Mouse (Mus musculus) liver, embryonic 11.5 days (tissue): ENCODE results near the gene Tnnt1. TPM values are rescaled to one million over a fixed set of nuclear protein-coding genes. Genes with fewer than 3 reads are reported as not detected.
A peak's percentile ranks its signal among the peaks of the same experiment; 100 is the strongest.

ENCODE experiments used
- ATAC-seq: fragments of 200-750 bp; cut with Nextera tagmentation; replicated peaks from 2 replicates; pipeline ENCODE4 v1.8.0; 2017; ENCODE audit warnings: moderate number of reproducible peaks, mild to moderate bottlenecking, moderate TSS enrichment, moderate library complexity; ENCODE audit not compliant: low FRiP score
- DNase-seq: peaks from one replicate; pipeline ENCODE4 v3.0.0-alpha.2; 2017; ENCODE audit warnings: low spot score
- H3K27ac ChIP-seq: fragments of 300-500 bp; sonication (generic); 2 replicates; pipeline ENCODE4 v1.5.1; 2014; ENCODE audit warnings: mild to moderate bottlenecking, low read depth, low read length, control low read depth
- H3K27me3 ChIP-seq: fragments of 300-500 bp; sonication (generic); replicated peaks from 2 replicates; pipeline ENCODE4 v1.6.1; 2014; ENCODE audit warnings: low read length, mixed read lengths; ENCODE audit not compliant: control insufficient read depth, insufficient read depth
- H3K36me3 ChIP-seq: fragments of 300-500 bp; sonication (generic); 2 replicates; pipeline ENCODE4 v1.6.1; 2014; ENCODE audit warnings: mild to moderate bottlenecking, low read length, moderate library complexity, mixed read lengths; ENCODE audit not compliant: control insufficient read depth, insufficient read depth
- H3K4me1 ChIP-seq: fragments of 300-500 bp; sonication (generic); replicated peaks from 2 replicates; pipeline ENCODE4 v1.6.1; 2014; ENCODE audit warnings: low read length, mixed read lengths; ENCODE audit not compliant: control insufficient read depth, insufficient read depth
- H3K4me2 ChIP-seq: fragments of 300-500 bp; sonication (generic); 2 replicates; pipeline ENCODE4 v1.6.1; 2014; ENCODE audit warnings: mild to moderate bottlenecking, control low read depth, moderate library complexity
- H3K4me3 ChIP-seq: fragments of 300-500 bp; sonication (generic); 2 replicates; pipeline ENCODE4 v1.5.1; 2014; ENCODE audit warnings: low read depth, low read length, control low read depth
- H3K9ac ChIP-seq: fragments of 300-500 bp; sonication (generic); 2 replicates; pipeline ENCODE4 v1.6.1; 2014; ENCODE audit warnings: low read depth, low read length, control low read depth
- H3K9me3 ChIP-seq: fragments of 300-500 bp; sonication (generic); 2 replicates; pipeline ENCODE4 v1.6.1; 2016; ENCODE audit warnings: low read length, inconsistent platforms, mixed read lengths; ENCODE audit not compliant: control insufficient read depth
- WGBS: fragments of 180-500 bp; shearing (Covaris S2); extraction: QIAGEN DNeasy Blood & Tissue Kit; methylation state at CpG from one replicate; pipeline ENCODE4 v1.1.7; 2014; 5-methylcytosine and 5-hydroxymethylcytosine counted together
- polyA plus RNA-seq: library from polyadenylated mRNA; unstranded; fragments of >200 nt; fragmentation: Nextera tagmentation; extraction: Ambion mirVana; gene quantifications from 2 replicates; pipeline ENCODE4 v1.2.1, GENCODE M21; 2014

Gene Tnnt1
- polyA plus RNA-seq, 1 experiment from 2014 or later = 27.7 TPM

- Histone ChIP-seq H3K9ac (no peak overlapping the region; the same call in 1 of the 2 replicates), H3K4me2 (no peak overlapping the region), H3K27ac (0 out of 2 replicates have a peak overlapping the region, but pooled peaks have one; percentile 7), H3K4me1 (peaks cover 39% of the 10 kb centered on the region), H3K36me3 (peaks cover 43% of the 10 kb centered on the region), H3K27me3 (no peaks in the 10 kb centered on the region), H3K4me3 (no peak overlapping the region), H3K9me3 (no peaks in the 10 kb centered on the region)
- WGBS = 43% methylated on average over 1 of the region's 1 CpGs
- 0 out of 2 replicates have a peak, but pooled peaks have one; percentile 35 for ATAC-seq
- no peak for DNase-seq
Measured at GRCm38 (mm10) chr7:4493991-4494390, 22.2 kb downstream of the Tnnt1 start.

GRCm38 (mm10) chr7:4492284-4493224 lies 23.6 kb downstream of the Tnnt1 start:
- no peak overlapping the region for H3K9ac ChIP-seq
- ATAC-seq = peak; percentile 45

GRCm38 (mm10) chr7:4491308-4491707 lies 24.9 kb downstream of the Tnnt1 start:
- Histone ChIP-seq H3K27ac (no peak overlapping the region), H3K27me3 (no peaks in the 10 kb centered on the region)
- ATAC-seq = no peak

More at GRCm38 (mm10) chr7:4492284-4493224, 23.6 kb downstream of the Tnnt1 start:
- Histone ChIP-seq H3K27me3 (no peaks in the 10 kb centered on the region), H3K4me1 (peaks cover 33% of the 10 kb centered on the region), H3K36me3 (peaks cover 45% of the 10 kb centered on the region), H3K9me3 (no peaks in the 10 kb centered on the region), H3K27ac (0 out of 2 replicates have a peak overlapping the region, but pooled peaks have one; percentile 7), H3K4me2 (no peak overlapping the region), H3K4me3 (no peak overlapping the region)
- DNase-seq = no peak
- WGBS = 76% methylated on average over 13 of the region's 13 CpGs

GRCm38 (mm10) chr7:4482281-4482680 lies 33.9 kb downstream of the Tnnt1 start:
- 81% methylated on average over 12 of the region's 12 CpGs for WGBS
- Histone ChIP-seq H3K36me3 (peaks cover 44% of the 10 kb centered on the region), H3K9me3 (no peaks in the 10 kb centered on the region), H3K4me1 (no peaks in the 10 kb centered on the region; the same call in 1 of the 2 replicates), H3K27me3 (peaks cover 12% of the 10 kb centered on the region), H3K4me3 (no peak overlapping the region), H3K27ac (no peak overlapping the region), H3K9ac (no peak overlapping the region), H3K4me2 (no peak overlapping the region)
- ATAC-seq (no peak), DNase-seq (no peak)

More at GRCm38 (mm10) chr7:4491308-4491707, 24.9 kb downstream of the Tnnt1 start:
- Histone ChIP-seq H3K4me1 (peaks cover 33% of the 10 kb centered on the region), H3K9me3 (no peaks in the 10 kb centered on the region), H3K9ac (no peak overlapping the region), H3K4me3 (no peak overlapping the region), H3K4me2 (0 out of 2 replicates have a peak overlapping the region, but pooled peaks have one; percentile 9), H3K36me3 (peaks cover 42% of the 10 kb centered on the region)
- 64% methylated on average over 6 of the region's 6 CpGs for WGBS
- DNase-seq = no peak

- WGBS = 31% methylated on average over 6 of the region's 6 CpGs
- peaks cover 29% of the 10 kb centered on the region for H3K36me3 ChIP-seq
- no peak for DNase-seq
- no peak overlapping the region for H3K27ac ChIP-seq
- H3K27me3 ChIP-seq = peaks cover 29% of the 10 kb centered on the region
- no peak overlapping the region for H3K4me3 ChIP-seq
- ATAC-seq = no peak
- H3K4me2 ChIP-seq = no peak overlapping the region
- no peak overlapping the region for H3K9ac ChIP-seq
- H3K4me1 ChIP-seq = no peaks in the 10 kb centered on the region; the same call in 1 of the 2 replicates
- H3K9me3 ChIP-seq = no peaks in the 10 kb centered on the region
Measured at GRCm38 (mm10) chr7:4479674-4480073, 36.5 kb downstream of the Tnnt1 start.

- ATAC-seq (no peak), DNase-seq (no peak)
- Histone ChIP-seq H3K4me1 (no peaks in the 10 kb centered on the region; the same call in 1 of the 2 replicates), H3K9ac (no peak overlapping the region), H3K27ac (no peak overlapping the region), H3K27me3 (peaks cover 35% of the 10 kb centered on the region), H3K4me3 (peak overlapping the region; percentile 39), H3K36me3 (peaks cover 21% of the 10 kb centered on the region), H3K4me2 (peak overlapping the region; percentile 61), H3K9me3 (no peaks in the 10 kb centered on the region)
- 6% methylated on average over 16 of the region's 16 CpGs for WGBS
Measured at GRCm38 (mm10) chr7:4478796-4479291, 37.3 kb downstream of the Tnnt1 start.

- peak overlapping the region; percentile 67 for H3K27ac ChIP-seq
- WGBS = under 1% methylated on average over 39 of the region's 39 CpGs
Measured at GRCm38 (mm10) chr7:4478021-4478795, 38.0 kb downstream of the Tnnt1 start.

GRCm38 (mm10) chr7:4473940-4474339 lies 42.2 kb downstream of the Tnnt1 start:
- no peak overlapping the region for H3K9ac ChIP-seq
- DNase-seq = no peak
- no peaks in the 10 kb centered on the region for H3K36me3 ChIP-seq
- peaks cover 71% of the 10 kb centered on the region for H3K27me3 ChIP-seq
- H3K4me2 ChIP-seq = peak overlapping the region; percentile 42
- no peak for ATAC-seq
- H3K27ac ChIP-seq = no peak overlapping the region
- 11% methylated on average over 19 of the region's 19 CpGs for WGBS
- H3K9me3 ChIP-seq = no peaks in the 10 kb centered on the region
- H3K4me1 ChIP-seq = peaks cover 6% of the 10 kb centered on the region
- no peak overlapping the region for H3K4me3 ChIP-seq

More at GRCm38 (mm10) chr7:4478021-4478795, 38.0 kb downstream of the Tnnt1 start:
- Histone ChIP-seq H3K36me3 (peaks cover 16% of the 10 kb centered on the region), H3K9me3 (no peaks in the 10 kb centered on the region), H3K9ac (no peak overlapping the region; the same call in 1 of the 2 replicates), H3K4me2 (peak overlapping the region; percentile 61), H3K4me3 (peak overlapping the region; percentile 39), H3K4me1 (no peaks in the 10 kb centered on the region; the same call in 1 of the 2 replicates), H3K27me3 (peaks cover 40% of the 10 kb centered on the region)
- DNase-seq (peak; percentile 69), ATAC-seq (peak; percentile 78)
